Mouse (Mus musculus): ENCODE results near the gene Rcbtb2.

The Rcbtb2 gene

DNA sequence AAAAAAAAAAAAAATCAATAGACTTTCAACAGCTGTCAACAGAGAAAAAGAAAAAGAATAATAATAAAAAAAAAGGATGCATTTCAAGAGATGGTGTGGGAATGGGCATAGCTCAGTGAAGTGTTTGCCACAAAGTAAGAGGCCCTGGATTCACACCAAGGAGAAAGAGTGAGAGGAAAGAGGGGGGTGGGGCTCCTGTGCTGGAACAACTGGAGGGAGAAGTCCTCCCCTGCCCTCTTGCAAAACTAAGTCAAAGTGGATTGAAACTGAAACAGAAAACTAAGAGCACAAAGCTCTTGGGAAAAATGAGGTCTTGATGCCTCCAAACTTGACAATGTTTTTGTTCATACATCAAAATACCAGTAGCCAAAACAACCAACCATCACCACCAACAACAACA, 86.4 kb downstream of the Rcbtb2 start:
- no peak for DNase-seq (ENCODE audit: low spot score)

DNA sequence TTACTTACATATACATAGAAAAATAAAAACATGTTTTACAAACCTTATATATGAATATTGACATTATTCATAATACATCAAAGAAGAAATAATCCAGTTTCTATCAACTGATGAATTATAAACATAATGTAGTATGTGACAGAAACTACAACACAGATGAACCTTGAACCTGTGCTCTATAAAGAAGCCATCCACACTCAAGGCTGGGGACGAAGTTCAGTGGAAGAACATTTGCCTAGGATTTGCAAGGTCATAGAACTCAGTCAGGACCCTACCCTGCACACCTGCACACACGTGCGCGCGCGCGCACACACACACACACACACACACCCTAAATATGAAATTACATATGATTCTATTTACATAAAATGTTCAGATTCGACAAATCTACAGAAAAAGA, 87.4 kb downstream of the Rcbtb2 start:
- no peak for DNase-seq (ENCODE audit: low spot score)

DNA sequence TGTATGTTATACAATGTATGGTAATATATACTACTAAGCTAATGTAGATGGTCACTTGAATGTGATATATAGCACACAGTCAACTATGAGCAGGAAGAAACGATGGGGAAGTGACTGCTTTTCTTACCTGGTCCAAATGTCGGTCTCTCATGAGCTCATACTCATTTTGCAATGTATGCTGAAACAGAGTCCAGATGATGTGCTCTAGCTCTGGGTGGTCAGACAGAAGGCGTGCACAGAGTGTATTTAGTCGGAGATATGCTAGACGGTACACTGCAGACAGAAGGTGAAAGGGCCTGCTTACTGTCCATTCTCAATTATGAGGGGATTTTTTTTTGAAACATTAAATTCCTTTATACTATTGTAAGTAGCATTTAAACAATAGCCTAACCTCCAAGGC, 88.6 kb downstream of the Rcbtb2 start:
- no peak for DNase-seq (ENCODE audit: low spot score)

DNA sequence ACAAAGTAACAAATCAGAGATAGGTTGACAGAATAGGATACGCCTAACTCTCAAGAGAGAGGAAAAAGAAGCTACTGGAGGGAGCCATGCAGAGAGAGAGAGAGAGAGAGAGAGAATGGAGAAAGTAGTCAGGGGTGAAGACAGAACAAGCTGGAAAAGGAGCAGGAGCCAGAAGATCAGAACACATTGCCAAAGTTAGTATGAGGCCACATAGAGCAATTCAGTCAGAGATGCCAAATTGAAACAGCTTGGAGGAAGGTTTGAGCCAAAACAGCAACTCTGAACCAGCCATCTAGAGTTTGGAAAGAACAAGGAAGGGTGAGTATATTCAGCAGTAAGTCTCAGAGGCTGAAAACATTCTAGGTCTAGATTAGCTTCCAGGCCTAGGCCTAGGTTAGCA, 94.2 kb downstream of the Rcbtb2 start:
- no peak for DNase-seq (ENCODE audit: low spot score)

DNA sequence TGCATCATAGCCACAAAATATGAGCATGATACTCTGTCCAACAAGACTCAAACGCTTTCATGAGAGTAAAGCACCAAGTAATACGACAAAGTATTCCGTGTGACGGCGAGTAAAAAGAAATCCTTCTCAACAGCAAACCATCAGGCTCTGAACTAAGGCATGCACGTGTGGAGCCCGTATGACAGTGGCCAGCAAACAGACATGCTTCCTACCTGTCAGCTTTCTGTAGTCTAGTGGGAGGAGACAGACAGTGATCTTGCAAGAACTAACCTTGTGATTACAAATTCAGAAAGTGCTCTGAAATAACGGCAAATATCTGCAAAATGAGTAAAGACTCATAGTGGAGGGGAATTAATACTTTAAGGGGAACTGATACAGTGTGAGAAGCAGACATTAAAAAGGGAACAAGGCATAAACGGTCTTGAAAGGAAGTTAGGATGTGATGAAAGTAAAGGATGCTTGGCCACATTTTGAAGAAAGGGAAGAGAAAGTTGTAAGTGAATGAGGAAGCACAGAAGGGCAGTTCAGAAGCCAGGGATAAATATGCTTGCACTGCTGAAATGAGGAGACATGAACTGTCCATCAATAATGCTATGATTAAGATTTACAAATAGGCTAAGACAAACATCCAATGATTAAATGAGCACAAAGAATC, 99.6 kb downstream of the Rcbtb2 start:
- DNase-seq (ENCODE audit: low spot score): no peak

DNA sequence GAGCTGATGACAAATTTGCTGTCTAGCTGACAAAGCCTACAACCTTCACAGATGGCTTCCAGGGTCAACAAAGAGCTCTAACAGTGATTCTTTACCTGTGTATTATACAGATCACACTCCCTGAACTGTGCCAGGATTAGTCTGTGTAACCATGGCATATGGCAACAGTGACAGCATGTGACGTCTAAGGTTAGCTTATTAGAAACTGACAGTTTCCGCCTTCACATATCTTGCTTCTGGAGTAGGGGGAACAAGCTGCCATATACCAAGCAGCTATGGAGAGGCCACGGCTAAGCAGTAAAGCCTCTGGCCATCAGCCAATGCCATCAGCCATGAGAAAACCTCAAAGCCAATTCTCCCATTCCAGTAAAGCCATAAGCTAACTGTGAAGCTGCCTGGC, 103.5 kb downstream of the Rcbtb2 start:
- no peak for DNase-seq (ENCODE audit: low spot score)

DNA sequence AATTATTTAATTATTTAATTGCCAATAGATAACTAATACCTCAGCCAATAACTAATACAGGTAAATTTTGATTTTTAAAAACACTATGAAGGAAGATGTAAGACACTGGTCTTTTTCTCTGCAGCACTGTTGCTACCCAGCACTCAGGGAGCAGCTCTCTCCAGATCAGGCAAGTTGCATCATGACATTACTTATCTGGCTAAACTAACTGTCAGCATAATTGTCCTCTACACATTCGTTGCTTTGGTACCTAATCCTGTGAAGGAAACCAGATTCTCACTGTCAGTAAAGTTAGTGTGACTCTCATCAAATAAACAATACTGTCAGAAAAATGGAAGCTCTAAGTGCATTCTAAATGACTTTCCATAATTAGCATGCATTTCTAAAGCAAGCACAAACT, 104.0 kb downstream of the Rcbtb2 start:
- DNase-seq (ENCODE audit: low spot score): no peak

DNA sequence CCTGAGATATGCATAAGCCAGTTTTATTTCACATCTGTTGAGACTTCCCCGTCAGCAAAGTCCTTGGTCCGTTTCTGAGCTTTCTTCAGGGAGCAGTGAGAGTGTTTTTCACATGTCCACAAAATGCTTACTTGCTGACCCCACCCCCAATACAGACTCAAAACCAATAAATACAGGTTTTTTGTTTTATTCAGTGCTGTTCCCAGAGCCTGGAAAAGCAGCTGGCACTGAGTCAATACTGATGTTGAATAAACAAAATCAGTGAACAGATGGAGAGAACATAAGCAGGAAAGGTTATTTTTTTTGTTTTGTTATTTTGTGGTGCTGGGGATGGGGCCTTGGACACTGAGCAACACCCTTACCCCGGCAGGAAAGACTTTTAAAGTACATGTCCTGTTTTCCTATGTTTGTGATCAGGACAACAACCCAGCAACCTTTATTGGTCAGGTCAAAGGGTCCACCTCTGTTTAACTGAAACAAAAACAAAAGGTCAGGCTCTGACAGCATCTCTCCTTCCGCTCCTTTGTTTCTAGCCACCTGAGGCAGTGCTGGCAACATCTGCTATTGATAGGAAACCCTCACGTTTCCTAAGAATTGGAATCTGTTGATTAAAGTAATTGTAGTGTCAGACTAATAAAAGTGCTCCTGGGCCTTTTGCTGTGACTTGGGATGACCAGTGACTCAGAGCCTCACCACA, 108.6 kb downstream of the Rcbtb2 start:
- no peak for DNase-seq (ENCODE audit: low spot score)

DNA sequence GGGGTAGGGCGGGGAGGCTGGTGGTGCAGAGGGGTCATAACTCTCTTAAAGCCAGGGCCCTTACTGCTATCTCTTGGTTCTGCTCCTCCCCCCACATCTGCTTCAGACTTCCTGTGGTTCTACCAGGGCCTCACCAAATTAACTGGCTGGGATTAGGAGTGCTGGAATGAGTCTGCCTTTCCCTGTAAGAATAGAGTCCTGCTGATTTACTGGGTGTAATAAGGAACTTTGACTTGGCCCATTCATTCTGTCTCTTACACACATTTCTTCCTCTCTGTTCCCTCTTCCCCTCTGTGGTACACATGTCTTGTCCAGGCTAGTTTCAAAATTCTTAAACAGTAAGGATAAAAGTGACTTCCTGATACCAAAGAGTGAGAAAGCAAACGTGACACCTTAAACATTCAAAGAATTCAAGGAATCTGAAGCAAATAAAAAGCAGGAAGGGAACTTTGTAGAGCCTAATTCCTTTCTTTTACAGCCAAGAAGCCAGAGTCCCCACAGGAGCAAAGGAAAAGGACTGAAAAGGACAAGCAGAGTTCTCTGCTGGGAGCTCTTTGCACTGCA, 111.7 kb downstream of the Rcbtb2 start:
- no peak for DNase-seq (ENCODE audit: low spot score)

DNA sequence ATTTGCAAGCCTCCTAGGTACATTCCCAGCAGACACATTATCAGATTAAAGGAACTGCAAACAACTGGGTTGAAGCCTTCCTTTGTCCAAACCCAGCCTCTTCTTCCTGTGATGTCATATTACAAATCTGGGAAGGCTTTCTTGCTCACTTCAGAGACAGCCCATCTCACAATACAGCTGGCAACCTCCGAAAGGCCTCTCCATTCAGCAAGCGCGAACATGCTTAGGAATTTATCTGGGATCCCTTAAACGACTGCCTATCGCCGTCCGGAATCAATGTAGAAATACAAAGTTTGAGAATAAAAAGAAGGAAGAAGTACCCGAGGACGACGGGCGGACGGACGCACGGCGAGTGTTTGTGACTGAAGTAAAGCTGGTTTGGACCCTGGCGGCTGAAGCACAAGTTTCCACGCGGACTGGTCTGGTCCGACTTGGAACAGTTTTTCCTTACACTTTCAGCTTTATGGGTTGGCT, 115.0 kb downstream of the Rcbtb2 start, which contains the start of gene Lpar6:
Lpar6 (plus strand) TSS at position 48 of the 474 bp plus-strand sequence.
- peak; percentile 28 for DNase-seq (ENCODE audit: low spot score)

DNA sequence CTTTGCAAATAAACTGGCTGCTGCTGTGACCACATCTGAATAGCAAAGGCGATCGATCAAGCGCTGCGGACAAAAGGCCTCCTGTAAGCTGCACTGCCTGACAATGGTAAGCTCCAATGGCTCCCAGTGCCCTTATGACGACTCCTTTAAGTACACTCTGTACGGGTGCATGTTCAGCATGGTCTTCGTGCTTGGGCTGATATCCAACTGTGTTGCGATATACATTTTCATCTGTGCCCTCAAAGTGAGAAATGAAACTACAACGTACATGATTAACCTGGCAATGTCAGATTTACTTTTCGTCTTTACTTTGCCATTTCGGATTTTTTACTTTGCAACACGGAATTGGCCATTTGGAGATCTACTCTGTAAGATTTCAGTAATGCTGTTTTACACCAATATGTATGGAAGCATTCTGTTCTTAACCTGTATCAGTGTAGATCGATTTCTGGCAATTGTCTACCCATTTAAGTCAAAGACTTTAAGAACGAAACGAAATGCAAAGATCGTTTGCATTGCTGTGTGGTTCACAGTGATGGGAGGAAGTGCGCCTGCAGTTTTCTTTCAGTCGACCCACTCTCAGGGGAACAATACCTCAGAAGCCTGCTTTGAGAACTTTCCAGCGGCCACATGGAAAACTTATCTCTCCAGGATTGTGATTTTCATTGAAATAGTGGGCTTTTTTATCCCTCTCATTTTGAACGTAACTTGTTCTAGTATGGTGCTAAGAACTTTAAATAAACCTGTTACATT, 115.8 kb downstream of the Rcbtb2 start:
- DNase-seq (ENCODE audit: low spot score): no peak

DNA sequence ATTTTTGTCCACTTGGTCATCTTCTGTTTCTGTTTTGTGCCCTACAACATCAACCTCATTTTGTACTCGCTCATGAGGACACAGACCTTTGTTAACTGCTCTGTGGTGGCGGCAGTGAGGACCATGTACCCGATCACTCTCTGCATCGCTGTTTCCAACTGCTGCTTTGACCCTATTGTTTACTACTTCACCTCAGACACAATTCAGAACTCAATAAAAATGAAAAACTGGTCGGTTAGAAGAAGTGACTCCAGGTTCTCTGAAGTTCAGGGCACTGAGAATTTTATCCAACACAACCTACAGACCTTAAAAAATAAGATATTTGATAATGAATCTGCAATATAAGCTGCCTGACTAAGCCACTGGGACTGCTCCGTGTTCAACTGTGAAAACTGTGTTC, 116.5 kb downstream of the Rcbtb2 start:
- DNase-seq (ENCODE audit: low spot score): no peak

DNA sequence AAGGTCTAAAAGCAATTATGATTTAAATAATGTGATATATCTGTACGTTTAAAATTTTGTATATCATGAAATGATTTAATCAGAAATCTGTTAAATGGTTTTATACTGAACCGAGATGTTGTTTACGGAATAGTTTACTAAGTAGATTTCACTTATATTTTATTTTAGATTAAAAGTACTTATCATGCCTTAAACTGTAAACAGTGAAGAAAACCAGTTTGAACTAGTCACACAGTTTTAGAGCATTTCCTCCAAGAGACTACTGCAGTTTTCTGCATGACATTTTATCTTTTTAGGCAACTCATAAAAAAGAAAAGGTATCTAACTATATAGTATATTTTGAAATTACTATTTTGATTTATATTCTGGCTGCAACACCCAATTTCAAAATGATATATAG, 117.0 kb downstream of the Rcbtb2 start:
- no peak for DNase-seq (ENCODE audit: low spot score)

DNA sequence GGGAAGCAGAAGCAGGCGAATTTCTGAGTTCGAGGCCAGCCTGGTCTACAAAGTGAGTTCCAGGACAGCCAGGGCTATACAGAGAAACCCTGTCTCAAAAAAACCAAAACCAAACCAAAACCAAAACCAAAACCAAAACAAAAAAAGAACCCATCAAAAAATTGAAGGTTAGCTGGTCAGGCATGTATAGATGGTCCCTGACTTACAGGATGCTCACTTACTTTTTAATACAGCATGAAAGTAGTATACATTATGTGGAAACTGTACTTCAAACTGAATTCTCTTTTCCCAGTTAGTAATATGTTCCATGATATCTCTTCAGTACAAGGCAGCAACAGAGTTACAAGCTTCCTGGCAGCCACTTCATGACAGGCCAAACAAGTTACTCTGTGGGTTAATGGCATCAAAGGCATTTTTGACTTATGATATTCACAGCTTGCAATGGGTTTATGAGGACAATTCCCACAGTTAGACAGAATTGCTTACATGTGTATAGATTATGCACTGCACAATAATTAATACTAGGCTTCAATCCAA, 121.3 kb downstream of the Rcbtb2 start:
- DNase-seq (ENCODE audit: low spot score): no peak

DNA sequence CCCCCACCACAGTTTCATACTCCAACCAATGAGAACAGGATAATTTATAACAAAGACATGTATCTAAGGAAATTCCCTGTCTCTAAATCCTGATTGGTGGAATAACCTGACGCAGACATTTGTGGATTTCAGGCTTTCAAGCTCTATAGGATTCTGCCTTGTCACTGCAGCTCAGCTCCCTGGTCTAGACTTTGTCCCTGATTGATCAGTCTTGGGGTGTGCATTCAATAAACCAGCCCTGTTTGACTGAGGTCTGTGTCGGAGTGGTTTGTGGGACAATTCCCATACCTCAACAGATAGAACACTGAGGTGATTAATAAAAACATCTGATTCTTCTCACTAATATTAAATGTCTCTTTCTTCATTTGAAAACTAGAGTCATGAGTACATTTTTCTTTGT, 127.2 kb downstream of the Rcbtb2 start:
- no peak for DNase-seq (ENCODE audit: low spot score)

DNA sequence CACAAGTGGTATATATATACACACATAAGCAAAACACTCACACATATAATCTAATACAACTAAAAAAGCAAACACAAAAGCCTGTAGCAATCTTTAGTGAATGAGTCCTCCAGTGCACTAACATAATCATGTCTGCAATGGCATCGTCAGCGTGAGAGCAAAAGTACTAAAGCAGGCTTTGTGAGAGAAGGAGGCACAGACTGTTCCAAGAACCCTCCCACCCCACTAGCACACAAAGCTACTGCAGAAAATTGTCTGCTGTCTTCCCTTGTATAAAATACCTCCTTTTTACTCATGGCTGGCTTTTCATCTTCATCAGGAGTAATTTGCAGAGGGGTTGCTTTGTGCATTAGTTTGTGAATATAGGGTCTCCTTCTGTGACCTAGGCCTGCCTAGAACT, 129.4 kb downstream of the Rcbtb2 start:
- DNase-seq (ENCODE audit: low spot score): no peak

DNA sequence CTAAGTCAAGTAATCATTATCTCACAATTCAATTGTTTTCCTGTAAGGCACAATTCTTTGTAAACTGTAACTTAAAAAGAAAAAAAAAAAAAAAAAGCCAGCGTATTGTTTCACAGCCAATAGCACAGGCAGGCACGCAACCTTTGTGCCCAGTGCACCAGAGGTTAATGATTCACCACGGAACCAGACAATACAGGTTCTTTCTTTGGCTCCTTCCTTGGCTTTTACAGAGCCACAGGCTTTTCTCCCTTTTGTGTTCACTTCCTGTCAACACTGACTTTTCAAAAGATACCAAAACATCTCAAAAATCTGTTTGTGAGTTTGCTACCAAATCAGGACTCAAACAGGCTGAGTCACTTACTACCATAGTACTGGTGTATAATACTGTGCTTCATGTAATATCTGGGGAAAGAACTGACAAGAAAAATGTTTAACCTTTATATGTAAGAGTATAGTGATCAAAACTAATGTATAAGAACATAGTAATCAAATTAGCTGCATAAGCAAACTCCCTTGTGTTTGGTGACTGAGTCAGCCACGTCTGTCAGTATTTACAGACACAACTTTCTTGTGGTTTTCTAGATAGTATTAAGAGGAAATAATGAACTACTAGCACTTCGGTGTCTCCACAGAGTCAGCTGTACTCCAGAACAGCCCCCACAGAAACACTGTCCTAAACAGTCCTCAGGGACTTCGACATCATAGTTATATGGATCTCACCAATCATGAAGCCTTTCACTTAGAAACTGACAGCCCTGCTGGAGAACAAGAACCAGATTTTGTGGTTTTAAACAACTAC, 130.8 kb downstream of the Rcbtb2 start:
- no peak for DNase-seq (ENCODE audit: low spot score)

DNA sequence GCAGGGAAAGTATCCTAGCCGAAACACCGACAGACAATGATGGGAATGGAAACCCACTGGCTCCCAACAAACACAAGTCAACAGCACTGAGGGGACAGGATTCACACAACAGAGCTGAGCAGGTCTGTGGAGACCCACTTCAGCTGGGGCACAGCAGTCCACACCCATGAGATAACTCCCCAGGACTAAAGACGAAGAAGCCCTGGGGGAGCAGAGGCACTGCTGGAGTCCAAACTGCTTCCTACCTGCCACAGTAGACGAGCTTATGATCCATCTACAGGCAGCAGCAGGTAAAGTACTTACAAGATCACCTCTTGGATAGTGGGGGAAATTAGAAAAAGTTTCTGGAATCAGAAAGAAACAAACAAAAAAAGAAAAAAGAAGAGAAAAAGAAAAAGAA, 131.6 kb downstream of the Rcbtb2 start:
- DNase-seq (ENCODE audit: low spot score): no peak

DNA sequence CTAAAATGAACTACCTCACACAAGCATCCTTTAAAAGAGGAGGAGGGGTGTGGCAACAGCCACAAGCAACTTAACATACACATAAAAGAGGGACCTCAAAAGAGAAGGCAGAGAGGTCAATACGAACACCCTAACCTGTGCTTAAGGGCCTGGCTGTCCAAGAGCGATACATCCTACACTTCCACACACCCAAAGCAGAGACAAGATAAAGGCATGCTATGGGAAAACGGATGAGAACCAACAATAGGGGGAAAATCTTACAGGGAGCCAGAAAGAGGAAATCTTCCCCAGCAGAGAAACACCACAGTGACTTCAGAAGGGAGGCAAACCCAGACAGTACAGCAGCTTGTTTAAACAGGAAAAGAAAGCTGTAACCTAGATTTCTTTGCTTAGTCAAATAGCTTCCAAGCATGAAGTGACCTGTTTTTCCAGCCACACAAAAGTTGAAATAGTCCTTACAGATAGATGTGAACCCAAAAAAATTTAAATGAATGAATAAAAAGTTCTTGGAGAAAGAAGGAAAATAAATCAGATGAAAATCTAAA, 132.7 kb downstream of the Rcbtb2 start:
- no peak for DNase-seq (ENCODE audit: low spot score)

DNA sequence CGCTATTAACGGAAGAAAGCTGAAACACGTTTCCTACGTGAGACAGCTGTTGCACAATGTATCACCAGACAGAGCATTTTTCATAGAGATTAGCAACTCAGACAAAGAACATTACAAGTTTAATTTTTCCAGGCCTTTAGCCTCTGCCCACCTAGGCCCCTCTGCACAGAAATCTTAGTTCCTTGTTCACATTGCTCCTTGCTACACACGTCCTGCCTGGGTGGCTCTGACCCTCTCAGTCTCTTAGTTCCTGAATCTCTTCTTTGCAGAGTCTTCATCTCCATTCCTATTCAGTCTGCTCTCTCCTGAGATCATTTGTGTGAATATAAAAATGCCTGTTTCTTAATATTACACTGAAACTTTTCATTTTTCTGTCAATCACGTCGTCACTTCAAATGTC, 134.5 kb downstream of the Rcbtb2 start:
- no peak for DNase-seq (ENCODE audit: low spot score)

All from left cerebral cortex, adult 11 months (tissue).